Mouse (Mus musculus): ENCODE data around the gene Fhit.

Fhit gene

GRCm38 (mm10) chr14:9696004-9696403, 1465.8 kb downstream of the Fhit start:
- DNase-seq (ENCODE audit: low spot score in 2 of 2) = no peak

- no peak for DNase-seq (ENCODE audit: low spot score in 2 of 2)
These were observed 1466.6 kb downstream of the Fhit start for GRCm38 (mm10) chr14:9695217-9695690.

- DNase-seq (ENCODE audit: low spot score in 2 of 2) = no peak
These were observed 1473.1 kb downstream of the Fhit start for GRCm38 (mm10) chr14:9688664-9689257.

GRCm38 (mm10) chr14:9684362-9684761, 1477.5 kb downstream of the Fhit start:
- no peak for DNase-seq (ENCODE audit: low spot score in 2 of 2)

- DNase-seq (ENCODE audit: low spot score in 2 of 2) = no peak
These were observed 1489.1 kb downstream of the Fhit start for GRCm38 (mm10) chr14:9672728-9673127.

GRCm38 (mm10) chr14:9671776-9672175, 1490.1 kb downstream of the Fhit start:
- DNase-seq (ENCODE audit: low spot score in 2 of 2) = no peak

GRCm38 (mm10) chr14:9669766-9670165, 1492.1 kb downstream of the Fhit start:
- DNase-seq (ENCODE audit: low spot score in 2 of 2) = no peak

- DNase-seq (ENCODE audit: low spot score in 2 of 2) = no peak
These were observed 1503.4 kb downstream of the Fhit start for GRCm38 (mm10) chr14:9658445-9658844.

GRCm38 (mm10) chr14:9651417-9651816, 1510.4 kb downstream of the Fhit start:
- DNase-seq (ENCODE audit: low spot score in 2 of 2) = peak in 1 of 2 experiments; percentile 14

- DNase-seq (ENCODE audit: low spot score in 2 of 2) = peak; percentile 15 to 32
These were observed 1513.4 kb downstream of the Fhit start for GRCm38 (mm10) chr14:9648416-9648815.

- peak in 1 of 2 experiments; percentile 16 for DNase-seq (ENCODE audit: low spot score in 2 of 2)
These were observed 1515.6 kb downstream of the Fhit start for GRCm38 (mm10) chr14:9646233-9646632.

GRCm38 (mm10) chr14:9644216-9645166, 1517.3 kb downstream of the Fhit start:
- peak in 1 of 2 experiments; percentile 10 for DNase-seq (ENCODE audit: low spot score in 2 of 2)

GRCm38 (mm10) chr14:9643700-9644099, 1518.1 kb downstream of the Fhit start:
- DNase-seq (ENCODE audit: low spot score in 2 of 2) = no peak

GRCm38 (mm10) chr14:9642628-9643027, 1519.2 kb downstream of the Fhit start:
- no peak for DNase-seq (ENCODE audit: low spot score in 2 of 2)

GRCm38 (mm10) chr14:9642068-9642467, 1519.8 kb downstream of the Fhit start:
- no peak for DNase-seq (ENCODE audit: low spot score in 2 of 2)

- no peak for DNase-seq (ENCODE audit: low spot score in 2 of 2)
These were observed 1527.4 kb downstream of the Fhit start for GRCm38 (mm10) chr14:9634247-9634991.

- DNase-seq (ENCODE audit: low spot score in 2 of 2) = no peak
These were observed 1529.3 kb downstream of the Fhit start for GRCm38 (mm10) chr14:9632537-9632936.

GRCm38 (mm10) chr14:9623219-9624043, 1538.4 kb downstream of the Fhit start:
- DNase-seq (ENCODE audit: low spot score in 2 of 2) = no peak

GRCm38 (mm10) chr14:9620902-9621540, 1540.8 kb downstream of the Fhit start:
- no peak for DNase-seq (ENCODE audit: low spot score in 2 of 2)

GRCm38 (mm10) chr14:9619840-9620239, 1542.0 kb downstream of the Fhit start:
- DNase-seq (ENCODE audit: low spot score in 2 of 2) = no peak

GRCm38 (mm10) chr14:9613126-9613525, 1548.7 kb downstream of the Fhit start:
- DNase-seq (ENCODE audit: low spot score in 2 of 2) = no peak

Measured in left cerebral cortex, adult 9 months (tissue).